Mouse (Mus musculus): ENCODE measurements at regions not wholly inside any gene's neighbourhood (a gene's known extent, or its start where the extent isn't known, plus 50 kb on each side); places are given as distances from the start of the nearest gene placed in this dataset.

DNA sequence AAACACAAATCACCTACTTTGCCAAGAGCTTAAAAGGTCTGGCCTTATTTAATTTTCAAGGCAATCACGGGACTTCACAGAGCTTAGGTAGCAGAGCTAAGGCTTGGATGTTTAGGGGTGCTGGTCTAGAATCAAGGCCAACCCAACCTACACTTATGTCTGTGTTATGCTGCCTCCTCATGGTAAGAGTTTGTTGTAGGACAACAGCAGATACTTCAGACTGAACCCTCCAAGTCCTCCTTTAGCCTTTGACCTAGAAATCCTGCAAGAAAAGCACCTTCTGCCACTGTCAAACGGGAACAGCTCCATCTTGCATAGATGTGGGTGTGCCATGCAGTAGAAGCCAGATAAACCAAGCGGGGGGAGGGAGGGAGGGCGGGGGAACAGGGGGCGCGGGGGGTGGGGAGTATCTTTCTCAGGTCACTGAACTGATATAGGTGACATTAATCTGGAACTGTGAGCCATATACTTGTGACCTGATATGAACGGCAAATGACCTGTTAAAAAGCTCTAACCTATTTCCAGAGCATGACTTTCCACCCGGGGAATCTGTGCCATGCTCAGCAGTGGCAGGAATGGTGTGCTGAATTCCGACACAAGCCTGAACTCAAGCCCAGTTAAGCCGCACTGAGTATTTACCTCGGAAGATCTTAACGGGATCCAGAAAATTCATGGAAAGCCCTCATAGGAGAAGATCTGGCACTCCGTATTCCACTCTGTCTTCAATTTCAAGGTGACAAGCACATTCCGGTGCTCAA, 838.3 kb downstream of the Gsdmc2 start:
- Histone ChIP-seq H3K4me3 (ENCODE audit: low read length) (no peak overlapping the region), H3K27ac (ENCODE audit: low read depth, low read length) (no peak overlapping the region), H3K36me3 (ENCODE audit: control insufficient read depth, insufficient read depth, low read length) (no peaks in the 10 kb centered on the region), H3K4me2 (ENCODE audit: low read length) (no peak overlapping the region), H3K27me3 (replicated peaks; ENCODE audit: control insufficient read depth, insufficient read depth, low read length) (no peaks in the 10 kb centered on the region), H3K9me3 (ENCODE audit: control insufficient read depth, low read length) (no peaks in the 10 kb centered on the region), H3K9ac (ENCODE audit: low read depth, low read length) (no peak overlapping the region), H3K4me1 (ENCODE audit: control insufficient read depth, insufficient read depth, low read depth, low read length) (no peaks in the 10 kb centered on the region)
- 83% methylated on average over 14 of the region's 14 CpGs for WGBS
- no peak for ATAC-seq

DNA sequence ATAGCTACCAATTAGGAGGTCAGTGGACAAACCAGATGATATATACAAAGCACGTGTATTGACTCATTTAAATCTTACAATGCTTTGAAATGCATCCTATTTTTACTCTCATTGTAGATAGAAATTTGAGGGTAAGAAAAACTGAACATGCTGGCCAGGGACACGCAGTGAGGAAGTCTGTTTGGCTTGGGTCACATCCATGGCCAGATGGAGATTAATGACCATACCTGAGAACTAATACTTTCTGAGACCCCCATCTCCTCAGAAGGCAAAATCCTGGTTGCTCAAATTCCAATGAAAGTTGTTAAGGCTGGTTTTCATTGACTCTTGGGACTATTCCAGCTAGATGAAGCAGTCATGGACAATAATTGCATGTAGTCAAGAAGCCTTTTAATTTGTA, 850.3 kb downstream of the Gsdmc2 start:
- no peak overlapping the region for H3K4me2 ChIP-seq (ENCODE audit: low read length)
- H3K9ac ChIP-seq (ENCODE audit: low read depth, low read length), result no peak overlapping the region
- ATAC-seq, result no peak
- no peak overlapping the region for H3K4me3 ChIP-seq (ENCODE audit: low read length)
- H3K27me3 ChIP-seq (replicated peaks; ENCODE audit: control insufficient read depth, insufficient read depth, low read length), result no peaks in the 10 kb centered on the region
- no peaks in the 10 kb centered on the region for H3K4me1 ChIP-seq (ENCODE audit: control insufficient read depth, insufficient read depth, low read depth, low read length)
- WGBS, result 82% methylated on average over 2 of the region's 2 CpGs
- H3K36me3 ChIP-seq (ENCODE audit: control insufficient read depth, insufficient read depth, low read length), result no peaks in the 10 kb centered on the region
- no peaks in the 10 kb centered on the region for H3K9me3 ChIP-seq (ENCODE audit: control insufficient read depth, low read length)
- no peak overlapping the region for H3K27ac ChIP-seq (ENCODE audit: low read depth, low read length)

GRCm38 (mm10) chr15:62986871-62987270, 858.1 kb downstream of the Gsdmc2 start:
- no peak overlapping the region for H3K27ac ChIP-seq (ENCODE audit: low read depth, low read length)
- ATAC-seq, result no peak
- no peak overlapping the region for H3K4me2 ChIP-seq (ENCODE audit: low read length)
- no peaks in the 10 kb centered on the region for H3K9me3 ChIP-seq (ENCODE audit: control insufficient read depth, low read length)
- H3K36me3 ChIP-seq (ENCODE audit: control insufficient read depth, insufficient read depth, low read length), result no peaks in the 10 kb centered on the region
- 89% methylated on average over 4 of the region's 4 CpGs for WGBS
- no peak overlapping the region for H3K4me3 ChIP-seq (ENCODE audit: low read length)
- H3K9ac ChIP-seq (ENCODE audit: low read depth, low read length), result no peak overlapping the region
- no peaks in the 10 kb centered on the region for H3K27me3 ChIP-seq (replicated peaks; ENCODE audit: control insufficient read depth, insufficient read depth, low read length)
- H3K4me1 ChIP-seq (ENCODE audit: control insufficient read depth, insufficient read depth, low read depth, low read length), result no peaks in the 10 kb centered on the region

- Histone ChIP-seq H3K27me3 (replicated peaks; ENCODE audit: control insufficient read depth, insufficient read depth, low read length) (no peaks in the 10 kb centered on the region), H3K27ac (ENCODE audit: low read depth, low read length) (no peak overlapping the region), H3K4me2 (ENCODE audit: low read length) (no peak overlapping the region), H3K4me3 (ENCODE audit: low read length) (no peak overlapping the region), H3K9ac (ENCODE audit: low read depth, low read length) (no peak overlapping the region), H3K9me3 (ENCODE audit: control insufficient read depth, low read length) (no peaks in the 10 kb centered on the region), H3K4me1 (ENCODE audit: control insufficient read depth, insufficient read depth, low read depth, low read length) (no peaks in the 10 kb centered on the region), H3K36me3 (ENCODE audit: control insufficient read depth, insufficient read depth, low read length) (no peaks in the 10 kb centered on the region)
- WGBS, result 78% methylated on average over 7 of the region's 7 CpGs
- no peak for ATAC-seq
These were observed 858.8 kb downstream of the Gsdmc2 start for GRCm38 (mm10) chr15:62986147-62986546.

DNA sequence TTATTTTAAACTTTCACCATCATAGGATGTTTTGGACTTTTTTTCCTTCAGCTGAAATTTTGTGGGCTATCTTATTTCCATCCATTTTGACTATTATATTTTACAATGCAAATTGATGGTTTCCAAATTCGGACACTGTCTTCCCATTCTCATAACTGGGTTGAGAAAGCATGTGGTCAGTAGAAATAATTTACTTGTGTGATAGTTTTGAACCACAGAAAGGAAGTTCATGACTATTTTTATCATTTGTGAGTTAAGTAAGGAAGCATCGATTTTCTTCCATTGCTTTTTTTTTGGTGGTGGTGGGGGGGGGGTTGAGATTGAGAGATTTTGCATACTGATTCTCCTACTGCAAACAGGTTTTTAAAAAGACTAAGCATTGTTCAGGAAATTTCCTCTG, 874.4 kb downstream of the Gsdmc2 start:
- H3K36me3 ChIP-seq (ENCODE audit: control insufficient read depth, insufficient read depth, low read length), result no peaks in the 10 kb centered on the region
- H3K4me3 ChIP-seq (ENCODE audit: low read length), result no peak overlapping the region
- no peaks in the 10 kb centered on the region for H3K4me1 ChIP-seq (ENCODE audit: control insufficient read depth, insufficient read depth, low read depth, low read length)
- no peak for ATAC-seq
- H3K9ac ChIP-seq (ENCODE audit: low read depth, low read length), result no peak overlapping the region
- H3K4me2 ChIP-seq (ENCODE audit: low read length), result no peak overlapping the region
- no peak overlapping the region for H3K27ac ChIP-seq (ENCODE audit: low read depth, low read length)
- H3K9me3 ChIP-seq (ENCODE audit: control insufficient read depth, low read length), result no peaks in the 10 kb centered on the region
- H3K27me3 ChIP-seq (replicated peaks; ENCODE audit: control insufficient read depth, insufficient read depth, low read length), result no peaks in the 10 kb centered on the region
- WGBS, result 90% methylated on average over 2 of the region's 2 CpGs

DNA sequence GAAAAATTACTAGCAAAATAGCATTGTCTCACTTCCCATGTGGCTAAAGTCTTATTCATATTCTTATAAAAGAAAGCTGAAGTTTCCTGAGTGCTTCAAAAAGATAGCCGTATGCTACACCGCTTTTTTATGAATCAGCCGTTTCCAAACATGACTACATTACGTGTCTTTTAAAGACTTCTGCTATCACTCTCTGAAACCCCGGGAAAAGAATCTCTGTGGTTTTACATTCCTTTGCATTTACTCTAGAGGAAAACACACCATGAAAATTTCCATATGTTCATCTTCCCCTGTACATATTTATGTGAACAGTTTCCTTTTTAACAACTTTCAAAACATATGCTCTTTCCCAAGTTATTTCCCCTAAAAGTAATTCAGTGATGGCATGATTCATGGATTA, 882.3 kb downstream of the Gsdmc2 start:
- H3K4me2 ChIP-seq (ENCODE audit: low read length), result no peak overlapping the region
- H3K4me1 ChIP-seq (ENCODE audit: control insufficient read depth, insufficient read depth, low read depth, low read length), result no peaks in the 10 kb centered on the region
- H3K36me3 ChIP-seq (ENCODE audit: control insufficient read depth, insufficient read depth, low read length), result no peaks in the 10 kb centered on the region
- no peak overlapping the region for H3K9ac ChIP-seq (ENCODE audit: low read depth, low read length)
- ATAC-seq, result no peak
- H3K9me3 ChIP-seq (ENCODE audit: control insufficient read depth, low read length), result no peaks in the 10 kb centered on the region
- no peaks in the 10 kb centered on the region for H3K27me3 ChIP-seq (replicated peaks; ENCODE audit: control insufficient read depth, insufficient read depth, low read length)
- no peak overlapping the region for H3K4me3 ChIP-seq (ENCODE audit: low read length)
- WGBS, result 89% methylated on average over 5 of the region's 5 CpGs
- no peak overlapping the region for H3K27ac ChIP-seq (ENCODE audit: low read depth, low read length)

DNA sequence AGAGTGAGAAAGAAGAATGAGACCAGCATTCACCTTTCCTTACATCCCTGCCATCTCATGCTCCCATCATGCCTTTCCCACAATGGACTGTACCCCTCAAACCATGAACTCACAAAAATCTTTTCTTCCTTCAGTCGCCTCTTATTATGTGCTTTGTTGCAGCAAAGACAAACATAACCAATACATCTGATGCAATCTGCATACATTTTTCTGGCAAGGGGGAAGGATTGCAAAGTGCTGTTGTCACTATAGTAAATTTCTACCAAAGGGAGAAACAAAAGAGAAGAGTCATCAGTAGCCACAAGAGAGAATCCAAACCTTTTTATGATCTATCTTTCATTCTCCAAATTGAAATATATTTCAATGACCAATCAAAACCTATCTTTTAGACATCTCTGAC, 884.4 kb downstream of the Gsdmc2 start:
- no peaks in the 10 kb centered on the region for H3K4me1 ChIP-seq (ENCODE audit: control insufficient read depth, insufficient read depth, low read depth, low read length)
- no peak overlapping the region for H3K4me3 ChIP-seq (ENCODE audit: low read length)
- H3K9ac ChIP-seq (ENCODE audit: low read depth, low read length), result no peak overlapping the region
- H3K36me3 ChIP-seq (ENCODE audit: control insufficient read depth, insufficient read depth, low read length), result no peaks in the 10 kb centered on the region
- 97% methylated on average over 1 of the region's 1 CpGs for WGBS
- H3K27ac ChIP-seq (ENCODE audit: low read depth, low read length), result no peak overlapping the region
- ATAC-seq, result no peak
- H3K4me2 ChIP-seq (ENCODE audit: low read length), result no peak overlapping the region
- no peaks in the 10 kb centered on the region for H3K27me3 ChIP-seq (replicated peaks; ENCODE audit: control insufficient read depth, insufficient read depth, low read length)
- no peaks in the 10 kb centered on the region for H3K9me3 ChIP-seq (ENCODE audit: control insufficient read depth, low read length)

DNA sequence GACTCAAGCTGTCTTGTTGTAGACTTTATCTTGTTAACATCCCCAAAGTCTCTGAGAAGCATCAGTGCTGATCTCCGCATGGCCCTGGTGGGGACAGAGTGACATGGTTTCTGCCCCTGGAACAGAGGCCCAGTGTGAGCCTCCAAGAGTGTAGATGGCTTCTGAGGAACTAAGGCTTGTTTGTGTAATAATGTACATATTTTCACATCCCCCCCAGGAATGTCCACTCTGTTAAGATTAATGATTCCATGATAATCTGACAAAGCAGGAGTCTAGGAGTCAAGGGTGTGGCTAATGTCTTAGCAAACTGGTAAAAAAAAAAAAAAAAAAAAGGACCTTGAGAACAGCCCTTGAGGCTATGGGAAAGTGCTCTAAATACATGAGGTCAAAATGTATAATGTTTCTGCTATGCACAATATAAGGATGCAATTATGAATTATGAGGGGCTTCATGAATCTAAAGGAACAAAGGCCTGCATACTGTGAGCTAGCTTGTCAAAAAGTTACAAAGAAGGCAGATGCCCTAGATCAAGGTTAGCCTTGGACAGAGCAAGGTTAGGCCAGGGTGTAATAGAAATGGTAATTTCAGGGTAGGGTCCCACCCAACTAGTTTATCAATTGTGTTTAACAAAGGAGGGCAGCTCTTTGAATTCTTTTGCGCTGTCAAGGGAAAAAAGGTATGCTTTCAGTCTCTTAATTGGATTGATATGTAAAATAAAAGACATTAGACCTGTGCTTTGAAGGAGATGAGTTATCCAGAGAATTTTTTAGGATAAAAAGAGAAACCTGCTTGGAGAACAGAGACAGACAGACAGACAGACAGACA, 886.3 kb downstream of the Gsdmc2 start:
- H3K4me3 ChIP-seq (ENCODE audit: low read length), result no peak overlapping the region
- 83% methylated on average over 2 of the region's 2 CpGs for WGBS
- no peaks in the 10 kb centered on the region for H3K4me1 ChIP-seq (ENCODE audit: control insufficient read depth, insufficient read depth, low read depth, low read length)
- no peaks in the 10 kb centered on the region for H3K9me3 ChIP-seq (ENCODE audit: control insufficient read depth, low read length)
- ATAC-seq, result no peak
- no peak overlapping the region for H3K9ac ChIP-seq (ENCODE audit: low read depth, low read length)
- no peaks in the 10 kb centered on the region for H3K27me3 ChIP-seq (replicated peaks; ENCODE audit: control insufficient read depth, insufficient read depth, low read length)
- no peaks in the 10 kb centered on the region for H3K36me3 ChIP-seq (ENCODE audit: control insufficient read depth, insufficient read depth, low read length)
- H3K4me2 ChIP-seq (ENCODE audit: low read length), result no peak overlapping the region
- H3K27ac ChIP-seq (ENCODE audit: low read depth, low read length), result no peak overlapping the region

DNA sequence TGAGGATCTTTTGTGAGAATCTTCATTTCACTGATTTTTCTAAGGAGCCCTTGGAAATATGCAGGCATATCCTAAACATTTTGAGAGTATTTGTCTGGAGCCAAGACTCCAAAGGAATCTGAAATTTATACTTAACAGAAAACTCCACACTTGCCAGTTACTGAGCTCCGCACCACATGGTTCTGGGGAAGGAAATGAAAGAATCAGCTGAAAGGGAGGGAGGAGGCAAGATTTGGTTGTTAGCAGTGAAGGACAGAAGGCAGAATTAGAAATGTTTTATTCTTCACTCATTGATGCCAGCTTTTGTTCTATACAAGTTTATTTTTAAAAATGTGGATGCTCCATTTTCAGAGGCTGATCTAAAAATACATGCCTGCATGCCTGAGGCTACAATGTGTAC, 890.1 kb downstream of the Gsdmc2 start:
- Histone ChIP-seq H3K36me3 (ENCODE audit: control insufficient read depth, insufficient read depth, low read length) (no peaks in the 10 kb centered on the region), H3K4me3 (ENCODE audit: low read length) (no peak overlapping the region), H3K9ac (ENCODE audit: low read depth, low read length) (no peak overlapping the region), H3K9me3 (ENCODE audit: control insufficient read depth, low read length) (no peaks in the 10 kb centered on the region), H3K27ac (ENCODE audit: low read depth, low read length) (no peak overlapping the region), H3K27me3 (replicated peaks; ENCODE audit: control insufficient read depth, insufficient read depth, low read length) (no peaks in the 10 kb centered on the region), H3K4me2 (ENCODE audit: low read length) (no peak overlapping the region), H3K4me1 (ENCODE audit: control insufficient read depth, insufficient read depth, low read depth, low read length) (no peaks in the 10 kb centered on the region)
- WGBS, result 100% methylated on average over 1 of the region's 1 CpGs
- ATAC-seq, result no peak
